Mouse (Mus musculus) MEL (cell line): ENCODE measurements around the gene Epc2. TPM values are rescaled to one million over a fixed set of nuclear protein-coding genes. Genes with fewer than 3 reads are reported as not detected.

Experiments used
- DNase-seq: peaks from one replicate; pipeline ENCODE4 v3.0.0; 2011; ENCODE audit warnings: low read depth, low spot score
- H3K27ac ChIP-seq: 2 replicates; pipeline ENCODE4 v1.5.1; 2012; ENCODE audit warnings: low read depth, mild to moderate bottlenecking, control low read depth, low read length, moderate library complexity; ENCODE audit not compliant: control insufficient read depth
- H3K27me3 ChIP-seq, 2 experiments: fragments of 150-350 bp in 1 of 2; sonication (generic) in 1 of 2; 2 replicates each; pipeline ENCODE4 v1.6.1; 2012; ENCODE audit warnings: low read length in 2 of 2, mild to moderate bottlenecking in 2 of 2, improper control_type of control experiment in 1 of 2, moderate library complexity in 1 of 2; ENCODE audit not compliant: insufficient read depth in 2 of 2, control insufficient read depth in 1 of 2
- H3K36me3 ChIP-seq, 2 experiments: 2 replicates each; pipeline ENCODE4 v1.6.1; 2012 to 2014; ENCODE audit warnings: low read length in 2 of 2, improper control_type of control experiment in 1 of 2, inconsistent platforms in 1 of 2, mild to moderate bottlenecking in 1 of 2; ENCODE audit not compliant: insufficient read depth in 2 of 2, control insufficient read depth in 1 of 2
- H3K4me1 ChIP-seq, 2 experiments: fragments of 150-350 bp in 1 of 2; sonication (generic) in 1 of 2; 2 replicates each; pipeline ENCODE4 v1.6.1; 2012; ENCODE audit warnings: low read length in 2 of 2, improper control_type of control experiment in 1 of 2, mild to moderate bottlenecking in 1 of 2; ENCODE audit not compliant: insufficient read depth in 2 of 2, control insufficient read depth in 1 of 2
- H3K4me3 ChIP-seq, 2 experiments: fragments of 150-350 bp in 1 of 2; sonication (generic) in 1 of 2; 2 replicates each; pipeline ENCODE4 v1.5.1; 2012; ENCODE audit warnings: low read depth in 2 of 2, low read length in 2 of 2, mild to moderate bottlenecking in 2 of 2, moderate library complexity in 2 of 2, control low read depth in 1 of 2, improper control_type of control experiment in 1 of 2; ENCODE audit not compliant: control insufficient read depth in 1 of 2, insufficient read depth in 1 of 2
- H3K79me2 ChIP-seq: 2 replicates; pipeline ENCODE4 v1.6.1; 2012; ENCODE audit warnings: mild to moderate bottlenecking, low read length, moderate library complexity; ENCODE audit not compliant: control insufficient read depth, poor library complexity, insufficient read depth
- H3K9ac ChIP-seq: 2 replicates; pipeline ENCODE4 v1.6.1; 2012; ENCODE audit warnings: low read depth, mild to moderate bottlenecking, control low read depth, low read length, moderate library complexity; ENCODE audit not compliant: control insufficient read depth, poor library complexity, severe bottlenecking
- H3K9me3 ChIP-seq: fragments of 150-350 bp; sonication (generic); replicated peaks from 2 replicates; pipeline ENCODE4 v1.6.1; 2012; ENCODE audit warnings: mild to moderate bottlenecking, low read length, improper control_type of control experiment, moderate library complexity; ENCODE audit not compliant: insufficient read depth
- CHD2 ChIP-seq: IDR thresholded peaks from 2 replicates; pipeline ENCODE4 v1.6.1; 2011; ENCODE audit warnings: low read length, improper control_type of control experiment
- CTCF ChIP-seq, 3 experiments: IDR thresholded peaks in 2 of 3; conservative IDR thresholded peaks in 1 of 3; 2 replicates each; pipeline ENCODE4 v1.5.1; 2011 to 2012; ENCODE audit warnings: low read length in 3 of 3, low read depth in 2 of 3, mild to moderate bottlenecking in 2 of 3, improper control_type of control experiment in 1 of 3, inconsistent platforms in 1 of 3, mixed read lengths in 1 of 3, moderate library complexity in 1 of 3; ENCODE audit not compliant: control insufficient read depth in 1 of 3, insufficient read depth in 1 of 3, poor library complexity in 1 of 3, severe bottlenecking in 1 of 3
- E2F4 ChIP-seq: IDR thresholded peaks from 2 replicates; pipeline ENCODE4 v1.6.1; 2011; ENCODE audit warnings: low read depth, low read length, improper control_type of control experiment, borderline replicate concordance
- EP300 ChIP-seq, 2 experiments: IDR thresholded peaks; 2 replicates each; pipeline ENCODE4 v1.6.1; 2011; ENCODE audit warnings: improper control_type of control experiment in 2 of 2, low read length in 2 of 2, low read depth in 1 of 2, mild to moderate bottlenecking in 1 of 2
- ETS1 ChIP-seq: IDR thresholded peaks from 2 replicates; pipeline ENCODE4 v1.6.1; 2012; ENCODE audit warnings: low read depth, mild to moderate bottlenecking, inconsistent platforms, low read length, improper control_type of control experiment, moderate library complexity
- GABPA ChIP-seq: IDR thresholded peaks from 2 replicates; pipeline ENCODE4 v1.6.1; 2012; ENCODE audit warnings: low read depth, mild to moderate bottlenecking, inconsistent platforms, low read length, improper control_type of control experiment, moderate library complexity
- HCFC1 ChIP-seq: IDR thresholded peaks from 2 replicates; pipeline ENCODE4 v1.6.1; 2012; ENCODE audit warnings: low read depth, mild to moderate bottlenecking, inconsistent platforms, low read length, improper control_type of control experiment, moderate library complexity
- KAT2A ChIP-seq: conservative IDR thresholded peaks from 2 replicates; pipeline ENCODE4 v1.6.1; 2012; ENCODE audit warnings: low read depth, low read length, improper control_type of control experiment, inconsistent platforms
- MAX ChIP-seq: IDR thresholded peaks from 2 replicates; pipeline ENCODE4 v1.6.1; 2011; ENCODE audit warnings: low read length, improper control_type of control experiment
- MAZ ChIP-seq: IDR thresholded peaks from 2 replicates; pipeline ENCODE4 v1.6.1; 2012; ENCODE audit warnings: low read depth, mild to moderate bottlenecking, inconsistent platforms, low read length, improper control_type of control experiment
- MEF2A ChIP-seq: IDR thresholded peaks from 2 replicates; pipeline ENCODE4 v1.6.1; 2014; ENCODE audit warnings: low read depth, mild to moderate bottlenecking, inconsistent platforms, low read length, improper control_type of control experiment; ENCODE audit not compliant: poor library complexity, insufficient replicate concordance, severe bottlenecking; ENCODE audit errors: extremely low read depth
- MYB ChIP-seq: IDR thresholded peaks from 2 replicates; pipeline ENCODE4 v1.6.1; 2011; ENCODE audit warnings: mild to moderate bottlenecking, low read depth, low read length, improper control_type of control experiment
- POLR2AphosphoS2 ChIP-seq: IDR thresholded peaks from 2 replicates; pipeline ENCODE4 v1.6.1; 2011; ENCODE audit warnings: low read length, improper control_type of control experiment
- POLR2AphosphoS5 ChIP-seq: IDR thresholded peaks from 2 replicates; pipeline ENCODE4 v1.6.1; 2012; ENCODE audit warnings: low read depth, borderline replicate concordance, mild to moderate bottlenecking, inconsistent platforms, low read length, moderate library complexity, mixed read lengths
- RAD21 ChIP-seq: IDR thresholded peaks from 2 replicates; pipeline ENCODE4 v1.6.1; 2011; ENCODE audit warnings: mild to moderate bottlenecking, low read depth, low read length, improper control_type of control experiment
- SMC3 ChIP-seq: IDR thresholded peaks from 2 replicates; pipeline ENCODE4 v1.6.1; 2011; ENCODE audit warnings: low read depth, low read length, improper control_type of control experiment
- TAL1 ChIP-seq: IDR thresholded peaks from 2 replicates; pipeline ENCODE4 v1.6.1; 2012; ENCODE audit warnings: mild to moderate bottlenecking, inconsistent platforms, low read length, moderate library complexity, mixed read lengths
- TBP ChIP-seq: IDR thresholded peaks from 2 replicates; pipeline ENCODE4 v1.8.0; 2011; ENCODE audit warnings: low read depth, low read length, improper control_type of control experiment
- TCF12 ChIP-seq: IDR thresholded peaks from 2 replicates; pipeline ENCODE4 v1.6.1; 2014; ENCODE audit warnings: low read depth, mild to moderate bottlenecking, inconsistent platforms, low read length, improper control_type of control experiment, moderate library complexity
- USF2 ChIP-seq, 2 experiments: IDR thresholded peaks; 2 replicates each; pipeline ENCODE4 v1.6.1; 2011 to 2012; ENCODE audit warnings: improper control_type of control experiment in 2 of 2, low read length in 2 of 2, borderline replicate concordance in 1 of 2, inconsistent platforms in 1 of 2, low read depth in 1 of 2, mild to moderate bottlenecking in 1 of 2; ENCODE audit not compliant: insufficient read depth in 1 of 2
- ZKSCAN1 ChIP-seq: IDR thresholded peaks from 2 replicates; pipeline ENCODE4 v1.6.1; 2012; ENCODE audit warnings: low read depth, mild to moderate bottlenecking, inconsistent platforms, low read length, improper control_type of control experiment, moderate library complexity
- polyA plus RNA-seq, 2 experiments: library from polyadenylated mRNA; stranded (reverse) in 1 of 2; unstranded in 1 of 2; fragments of >175 nt in 1 of 2; fragments of >200 nt in 1 of 2; gene quantifications; 2 replicates each; pipeline versions ENCODE4 v1.2.1 to v1.2.4; 2012; ENCODE audit warnings: low replicate concordance in 2 of 2, low read depth in 1 of 2; ENCODE audit not compliant: insufficient read length in 2 of 2, insufficient read depth in 1 of 2, missing spikeins in 1 of 2
- total RNA-seq: library from RNA; depleted of rRNA; stranded (reverse); fragments of 300-350 nt; gene quantifications from 2 replicates; pipeline ENCODE4 v1.2.3, GENCODE M21; 2012

Gene Epc2
- total and polyA plus RNA-seq, 3 experiments, result 14.3 to 15.4 TPM; not detected in 1

DNA sequence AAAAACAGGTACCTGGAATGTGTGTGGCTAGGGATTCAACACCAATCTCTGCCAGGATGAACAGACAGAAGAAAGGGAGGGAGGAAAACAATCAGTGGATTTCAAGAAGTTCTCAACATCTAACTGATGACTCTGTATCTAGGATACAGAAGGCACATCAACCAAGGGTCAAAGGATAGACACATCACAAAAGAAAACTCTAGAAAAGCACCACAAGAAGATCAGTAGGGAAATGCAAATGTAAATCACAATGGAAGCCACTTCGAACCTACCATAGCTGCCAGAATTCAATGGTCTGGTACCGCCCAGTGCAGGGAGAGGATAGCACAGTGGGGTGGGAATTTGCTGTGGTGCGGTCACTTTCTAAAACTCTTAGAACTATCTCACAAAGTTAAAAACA, 122.0 kb downstream of the Epc2 start:
- Histone ChIP-seq H3K4me1 (no peaks in the 10 kb centered on the region), H3K4me3 (no peak overlapping the region), H3K36me3 (no peaks in the 10 kb centered on the region), H3K9me3 (no peaks in the 10 kb centered on the region), H3K79me2 (no peaks in the 10 kb centered on the region), H3K27ac (no peak overlapping the region), H3K9ac (no peak overlapping the region), H3K27me3 (no peaks in the 10 kb centered on the region)
- no peak for TF ChIP-seq ZKSCAN1
- TF ChIP-seq TBP, result no peak
- no peak for TF ChIP-seq RAD21
- TF ChIP-seq POLR2AphosphoS5, result no peak
- TF ChIP-seq POLR2AphosphoS2, result no peak
- no peak for TF ChIP-seq USF2 (IDR thresholded peaks at IDR 0.05; ENCODE audit: borderline replicate concordance in 1 of 2, insufficient read depth in 1 of 2, low read depth in 1 of 2, low read length in 2 of 2)
- no peak for TF ChIP-seq EP300 (IDR thresholded peaks at IDR 0.05; ENCODE audit: low read depth in 1 of 2, low read length in 2 of 2)
- no peak for TF ChIP-seq KAT2A
- TF ChIP-seq MAZ, result no peak
- TF ChIP-seq HCFC1, result no peak
- no peak for TF ChIP-seq SMC3
- no peak for TF ChIP-seq MAX
- no peak for TF ChIP-seq MEF2A
- TF ChIP-seq TAL1, result no peak
- DNase-seq, result no peak

DNA sequence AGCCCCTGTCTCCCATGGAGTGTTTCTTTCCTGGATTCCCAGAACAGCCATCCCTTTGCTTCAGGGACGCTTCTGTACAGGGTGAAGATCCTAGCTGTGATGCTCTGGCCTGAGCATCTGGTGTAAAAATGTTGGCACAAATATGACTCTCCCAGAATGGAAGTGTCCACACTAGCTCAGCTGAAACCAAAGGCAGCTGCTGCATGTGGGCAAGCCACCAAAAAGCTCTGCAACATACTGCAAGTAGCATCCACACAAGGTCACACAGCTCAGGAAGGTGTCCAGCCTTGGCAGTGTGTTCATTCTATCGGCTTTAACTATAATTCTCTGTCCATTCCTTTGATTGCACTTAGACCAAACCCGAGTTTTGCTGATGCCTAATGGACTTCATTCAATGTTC, 129.3 kb downstream of the Epc2 start:
- Histone ChIP-seq H3K9me3 (no peaks in the 10 kb centered on the region), H3K27ac (no peak overlapping the region), H3K9ac (no peak overlapping the region), H3K4me1 (no peaks in the 10 kb centered on the region), H3K4me3 (no peak overlapping the region), H3K36me3 (no peaks in the 10 kb centered on the region), H3K27me3 (peaks cover 0 to 2% of the 10 kb centered on the region in 2 experiments; a peak in 1 of 4 replicates), H3K79me2 (no peaks in the 10 kb centered on the region)
- TF ChIP-seq CTCF (IDR thresholded peaks at IDR 0.05 in 2 of 3, conservative IDR thresholded peaks at IDR 0.05 in 1 of 3; ENCODE audit: control insufficient read depth in 1 of 3, insufficient read depth in 1 of 3, low read depth in 2 of 3, low read length in 3 of 3, poor library complexity in 1 of 3, severe bottlenecking in 1 of 3), result no peak
- no peak for TF ChIP-seq ETS1
- no peak for TF ChIP-seq E2F4
- TF ChIP-seq GABPA, result no peak
- no peak for TF ChIP-seq MYB
- no peak for TF ChIP-seq MEF2A
- no peak for TF ChIP-seq CHD2
- TF ChIP-seq TCF12, result no peak
- DNase-seq, result no peak
